Mouse (Mus musculus): ENCODE measurements around the gene Tmem50a.

DNA sequence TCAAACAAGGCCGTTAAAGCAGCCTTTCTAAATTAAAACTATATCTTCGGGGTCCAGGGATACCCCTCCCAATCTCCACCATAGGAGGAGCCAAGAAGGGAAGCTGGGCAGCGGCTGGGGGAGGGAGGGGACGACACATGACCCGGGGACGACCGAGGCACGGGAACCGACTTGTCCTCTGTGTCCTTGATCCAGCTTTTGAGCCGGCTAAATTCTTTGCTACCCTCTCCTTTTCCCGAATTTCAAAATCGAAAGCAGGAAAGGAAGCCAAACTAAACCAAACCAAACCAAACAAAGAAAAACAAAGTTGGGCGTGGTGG is 8.1 kb upstream of the Tmem50a start:
- TF ChIP-seq CTCF (IDR thresholded peaks at IDR 0.05; ENCODE audit: low read depth), result no peak
- TF ChIP-seq EP300 (IDR thresholded peaks at IDR 0.05; ENCODE audit: low read depth), result no peak

All from liver, embryonic 14.5 days (tissue).